Mouse (Mus musculus): ENCODE results near the gene Ces2g. TPM values are rescaled to one million over a fixed set of nuclear protein-coding genes. Genes with fewer than 3 reads are reported as not detected.

Gene Ces2g
- total and polyA plus RNA-seq, 2 experiments from 2014 or later: 0.28 to 0.49 TPM

DNA sequence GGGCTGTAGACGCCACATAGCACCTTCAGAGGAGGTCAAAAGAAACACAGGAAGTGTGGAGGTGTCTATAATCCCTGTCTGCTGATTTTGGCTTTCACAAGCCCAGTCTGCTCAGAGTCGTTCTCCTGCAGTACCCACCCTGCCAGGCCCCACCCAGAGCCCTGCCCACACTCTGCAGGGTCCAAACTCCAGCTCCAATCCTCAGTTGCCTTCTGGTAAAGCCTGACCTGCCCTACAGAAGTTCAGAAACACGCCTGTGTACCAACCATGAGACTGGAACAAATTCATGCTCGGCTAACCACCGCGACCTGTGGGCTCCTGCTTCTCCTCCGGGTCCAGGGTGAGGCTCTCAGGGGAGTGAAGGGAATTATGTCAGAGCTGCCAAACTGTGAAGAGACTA, 39.1 kb downstream of the Ces2g start, which contains the start of gene Ces2h:
Gene Ces2h (plus strand): TSS at position 268 of the 400 bp plus-strand sequence.
- no peak within 1 kb of the TSS for H3K4me2 ChIP-seq (ENCODE audit: low read depth, low read length, poor library complexity, severe bottlenecking)
- ATAC-seq (ENCODE audit: low FRiP score) (no peak), DNase-seq (ENCODE audit: low spot score) (no peak)
- H3K9ac ChIP-seq (replicated peaks; ENCODE audit: low read length, poor library complexity, severe bottlenecking): no peak within 1 kb of the TSS
- no peak for TF ChIP-seq CTCF (IDR thresholded peaks at IDR 0.05)
- no peaks in the 10 kb centered on the region for H3K27me3 ChIP-seq (ENCODE audit: insufficient read depth, low read length)
- H3K9me3 ChIP-seq (ENCODE audit: low read length): no peaks in the 10 kb centered on the region
- 85% methylated on average over 7 of the region's 7 CpGs for WGBS
- no peaks in the 10 kb centered on the region for H3K36me3 ChIP-seq (ENCODE audit: insufficient read depth, low read length)
- H3K4me1 ChIP-seq (ENCODE audit: insufficient read depth, low read length): no peaks in the 10 kb centered on the region
- H3K4me3 ChIP-seq (ENCODE audit: low read depth, low read length): no peak within 1 kb of the TSS
- H3K27ac ChIP-seq (ENCODE audit: low read depth, low read length): no peak within 1 kb of the TSS

- whole genome bisulfite sequencing: 86% methylated on average over 2 of the region's 2 CpGs
These were observed 48.5 kb downstream of the Ces2g start for GRCm38 (mm10) chr8:105010000-105010399.

GRCm38 (mm10) chr8:105011136-105011535, 49.6 kb downstream of the Ces2g start:
- Histone ChIP-seq H3K27me3 (ENCODE audit: insufficient read depth, low read length) (no peaks in the 10 kb centered on the region), H3K4me2 (ENCODE audit: low read depth, low read length, poor library complexity, severe bottlenecking) (no peak overlapping the region), H3K27ac (ENCODE audit: low read depth, low read length) (no peak overlapping the region), H3K4me3 (ENCODE audit: low read depth, low read length) (no peak overlapping the region), H3K4me1 (ENCODE audit: insufficient read depth, low read length) (no peaks in the 10 kb centered on the region), H3K9me3 (ENCODE audit: low read length) (no peaks in the 10 kb centered on the region), H3K36me3 (ENCODE audit: insufficient read depth, low read length) (no peaks in the 10 kb centered on the region), H3K9ac (replicated peaks; ENCODE audit: low read length, poor library complexity, severe bottlenecking) (no peak overlapping the region)
- 81% methylated on average over 12 of the region's 12 CpGs for WGBS
- TF ChIP-seq CTCF (IDR thresholded peaks at IDR 0.05): no peak
- DNase-seq (ENCODE audit: low spot score) (no peak), ATAC-seq (ENCODE audit: low FRiP score) (no peak)

More at GRCm38 (mm10) chr8:105010000-105010399, 48.5 kb downstream of the Ces2g start:
- H3K9ac ChIP-seq (replicated peaks; ENCODE audit: low read length, poor library complexity, severe bottlenecking): no peak overlapping the region
- H3K4me3 ChIP-seq (ENCODE audit: low read depth, low read length): no peak overlapping the region
- ATAC-seq (ENCODE audit: low FRiP score) (no peak), DNase-seq (ENCODE audit: low spot score) (no peak)
- H3K9me3 ChIP-seq (ENCODE audit: low read length): no peaks in the 10 kb centered on the region
- H3K27ac ChIP-seq (ENCODE audit: low read depth, low read length): no peak overlapping the region
- no peaks in the 10 kb centered on the region for H3K27me3 ChIP-seq (ENCODE audit: insufficient read depth, low read length)
- no peaks in the 10 kb centered on the region for H3K4me1 ChIP-seq (ENCODE audit: insufficient read depth, low read length)
- no peak for TF ChIP-seq CTCF (IDR thresholded peaks at IDR 0.05)
- no peaks in the 10 kb centered on the region for H3K36me3 ChIP-seq (ENCODE audit: insufficient read depth, low read length)
- no peak overlapping the region for H3K4me2 ChIP-seq (ENCODE audit: low read depth, low read length, poor library complexity, severe bottlenecking)

DNA sequence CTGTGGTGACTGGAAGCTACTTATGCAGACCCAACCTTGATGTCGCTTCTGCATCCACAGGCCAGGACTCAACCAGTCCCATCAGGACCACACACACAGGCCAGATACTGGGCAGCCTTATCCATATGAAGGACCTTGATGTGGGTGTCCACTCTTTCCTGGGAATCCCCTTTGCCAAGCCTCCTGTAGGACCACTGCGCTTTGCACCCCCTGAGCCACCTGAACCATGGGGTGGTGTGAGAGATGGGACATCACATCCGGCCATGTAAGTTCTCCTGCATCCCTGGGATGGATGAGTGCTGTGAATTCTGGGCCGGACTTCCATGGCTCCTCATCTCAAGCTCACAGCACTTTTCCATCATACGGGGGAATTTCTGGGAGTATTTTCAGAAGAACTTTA, 52.9 kb downstream of the Ces2g start:
- Histone ChIP-seq H3K4me1 (ENCODE audit: insufficient read depth, low read length) (no peaks in the 10 kb centered on the region), H3K4me2 (ENCODE audit: low read depth, low read length, poor library complexity, severe bottlenecking) (no peak overlapping the region), H3K27ac (ENCODE audit: low read depth, low read length) (no peak overlapping the region), H3K4me3 (ENCODE audit: low read depth, low read length) (no peak overlapping the region), H3K9ac (replicated peaks; ENCODE audit: low read length, poor library complexity, severe bottlenecking) (no peak overlapping the region), H3K27me3 (ENCODE audit: insufficient read depth, low read length) (no peaks in the 10 kb centered on the region), H3K36me3 (ENCODE audit: insufficient read depth, low read length) (no peaks in the 10 kb centered on the region), H3K9me3 (ENCODE audit: low read length) (no peaks in the 10 kb centered on the region)
- TF ChIP-seq CTCF (IDR thresholded peaks at IDR 0.05): no peak
- 87% methylated on average over 5 of the region's 5 CpGs for WGBS
- ATAC-seq (ENCODE audit: low FRiP score) (no peak), DNase-seq (ENCODE audit: low spot score) (no peak)

Other genes starting within 250 kb of the Ces2g start
- gene Ces2a, start 227.7 kb upstream of the Ces2g start, total RNA-seq (2014; rRNA removed): not detected in 2 replicates
- gene Ces2a, start 227.7 kb upstream of the Ces2g start, polyA plus RNA-seq (2015; fragmentation: Nextera tagmentation; extraction: Ambion mirVana): not detected in 2 replicates
- gene Ces2b, start 130.1 kb upstream of the Ces2g start, total RNA-seq (2014; rRNA removed): 0.49 TPM in 1 of 2 replicates, not detected in the other
- gene Ces2b, start 130.1 kb upstream of the Ces2g start, polyA plus RNA-seq (2015; fragmentation: Nextera tagmentation; extraction: Ambion mirVana): 0.11 and 0.17 TPM in 2 replicates
- not detected in 2 replicates for gene Ces2c, start 114.7 kb upstream of the Ces2g start, total RNA-seq (2014; rRNA removed)
- gene Ces2c, start 114.7 kb upstream of the Ces2g start, polyA plus RNA-seq (2015; fragmentation: Nextera tagmentation; extraction: Ambion mirVana): not detected in 2 replicates
- not detected in 2 replicates for gene Ces2e, start 35.5 kb upstream of the Ces2g start, total RNA-seq (2014; rRNA removed)
- not detected in 2 replicates for gene Ces2e, start 35.5 kb upstream of the Ces2g start, polyA plus RNA-seq (2015; fragmentation: Nextera tagmentation; extraction: Ambion mirVana)
- 0.93 TPM in 1 of 2 replicates, not detected in the other for gene Ces2f, start 14.4 kb upstream of the Ces2g start, total RNA-seq (2014; rRNA removed)
- not detected in 2 replicates for gene Ces2f, start 14.4 kb upstream of the Ces2g start, polyA plus RNA-seq (2015; fragmentation: Nextera tagmentation; extraction: Ambion mirVana)
- not detected in 2 replicates for gene Ces2h, start 39.1 kb downstream of the Ces2g start, total RNA-seq (2014; rRNA removed)
- not detected in 2 replicates for gene Ces2h, start 39.1 kb downstream of the Ces2g start, polyA plus RNA-seq (2015; fragmentation: Nextera tagmentation; extraction: Ambion mirVana)
- not detected in 2 replicates for gene Ces3a, start 86.9 kb downstream of the Ces2g start, total RNA-seq (2014; rRNA removed)
- not detected in 2 replicates for gene Ces3a, start 86.9 kb downstream of the Ces2g start, polyA plus RNA-seq (2015; fragmentation: Nextera tagmentation; extraction: Ambion mirVana)
- gene Ces3b, start 122.0 kb downstream of the Ces2g start, total RNA-seq (2014; rRNA removed): not detected in 2 replicates
- not detected in 2 replicates for gene Ces3b, start 122.0 kb downstream of the Ces2g start, polyA plus RNA-seq (2015; fragmentation: Nextera tagmentation; extraction: Ambion mirVana)
- not detected in 2 replicates for gene Ces4a, start 170.1 kb downstream of the Ces2g start, total RNA-seq (2014; rRNA removed)
- gene Ces4a, start 170.1 kb downstream of the Ces2g start, polyA plus RNA-seq (2015; fragmentation: Nextera tagmentation; extraction: Ambion mirVana): 0.06 TPM in 1 of 2 replicates, not detected in the other
- 43.9 and 46.1 TPM in 2 replicates for gene Cbfb, start 209.0 kb downstream of the Ces2g start, total RNA-seq (2014; rRNA removed)
- 16.2 and 17.5 TPM in 2 replicates for gene Cbfb, start 209.0 kb downstream of the Ces2g start, polyA plus RNA-seq (2015; fragmentation: Nextera tagmentation; extraction: Ambion mirVana)